Mouse (Mus musculus): ENCODE measurements around the gene Eif5a. TPM values are rescaled to one million over a fixed set of nuclear protein-coding genes. Genes with fewer than 3 reads are reported as not detected.

Gene Eif5a
- polyA plus RNA-seq, 1 experiment from 2014 or later, result 914 TPM

DNA sequence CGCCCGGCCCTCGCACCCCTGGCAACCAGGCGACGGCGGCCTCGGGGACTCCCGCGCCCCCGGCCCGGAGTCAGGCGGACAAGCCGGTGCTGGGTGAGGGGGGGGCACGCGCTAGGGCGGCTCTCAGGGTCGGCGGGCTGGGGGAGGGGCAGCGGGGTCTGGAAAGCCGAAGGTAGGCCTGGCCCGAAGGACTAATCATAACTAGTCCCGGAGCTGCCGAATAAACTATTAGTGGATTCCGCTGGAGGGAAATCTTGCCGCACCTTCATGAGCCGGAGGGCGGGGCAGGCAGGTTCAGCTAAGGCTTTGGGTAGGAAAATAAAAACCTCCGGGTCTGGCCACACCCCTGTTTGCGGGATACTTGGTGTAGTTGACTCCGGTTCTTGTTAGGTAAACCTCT lies 14.4 kb upstream of the Eif5a start:
- no peak for TF ChIP-seq EP300 (IDR thresholded peaks at IDR 0.05; ENCODE audit: low read depth)
- TF ChIP-seq CTCF (IDR thresholded peaks at IDR 0.05; ENCODE audit: low read depth), result no peak

DNA sequence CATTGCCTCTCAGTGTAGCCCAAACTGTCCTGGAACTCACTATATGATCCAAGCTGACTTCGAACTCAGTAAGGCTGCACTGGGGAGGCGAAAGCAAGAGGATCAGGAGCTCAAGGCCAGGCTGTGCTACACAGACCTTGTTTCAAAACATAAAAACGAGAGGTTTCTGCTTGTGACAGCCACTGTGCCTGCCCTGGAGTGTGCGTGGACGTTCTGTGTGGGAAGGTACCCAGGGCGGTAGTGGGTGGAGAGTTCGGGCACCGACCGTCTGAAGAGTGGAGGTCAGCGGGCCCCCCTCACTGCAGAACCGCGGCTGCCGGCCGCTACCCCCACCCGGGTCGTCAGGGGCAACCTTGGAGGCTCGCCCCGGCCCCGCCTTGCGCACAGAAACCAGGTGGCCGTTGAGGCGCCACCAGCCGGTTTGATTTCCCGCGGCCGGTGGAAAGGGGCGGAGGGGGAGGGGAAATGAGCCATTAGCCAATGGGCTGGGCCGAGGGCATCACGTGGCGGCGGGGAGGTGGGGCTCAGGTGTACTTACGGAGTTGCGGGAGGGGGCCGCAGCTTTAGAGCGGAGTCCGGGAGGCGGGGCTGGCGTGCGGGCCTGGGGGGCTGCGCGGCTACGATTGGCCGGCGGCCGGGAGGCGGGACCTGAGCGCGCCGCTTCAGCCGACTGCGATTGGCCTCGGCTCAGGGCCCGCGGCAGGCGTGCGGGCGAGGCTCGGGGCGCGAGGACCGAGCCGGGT lies 13.6 kb upstream of the Eif5a start, which contains the start of gene Ybx2:
TSS of gene Ybx2 (plus strand) at position 660 of the 743 bp plus-strand sequence.
- no peak within 1 kb of the TSS for H3K27ac ChIP-seq (ENCODE audit: low read depth)
- no peaks in the 10 kb centered on the region for H3K36me3 ChIP-seq (replicated peaks; ENCODE audit: insufficient read depth, low read length)
- ATAC-seq (peak; percentile 63), DNase-seq (peak; percentile 87)
- peak within 1 kb of the TSS; percentile 87 for H3K4me2 ChIP-seq (ENCODE audit: low read depth, low read length)
- H3K27me3 ChIP-seq (ENCODE audit: insufficient read depth, low read length), result peaks cover 52% of the 10 kb centered on the region
- WGBS (ENCODE audit: insufficient replicate concordance), result 2% methylated on average over 43 of the region's 62 CpGs
- H3K9me3 ChIP-seq (ENCODE audit: low read length), result no peaks in the 10 kb centered on the region
- 0 out of 2 replicates have a peak within 1 kb of the TSS, but pooled peaks have one; percentile 8 for H3K9ac ChIP-seq (replicated peaks)
- H3K4me3 ChIP-seq (ENCODE audit: low read depth, low read length), result peak within 1 kb of the TSS; percentile 50
- TF ChIP-seq CTCF (IDR thresholded peaks at IDR 0.05; ENCODE audit: low read depth) (0 out of 2 replicates have a peak, but pooled peaks have one; percentile 19), EP300 (IDR thresholded peaks at IDR 0.05; ENCODE audit: low read depth) (no peak)
- H3K4me1 ChIP-seq (ENCODE audit: insufficient read depth), result peaks cover 21% of the 10 kb centered on the region

More for the DNA sequence above, 14.4 kb upstream of the Eif5a start:
- DNase-seq, result no peak
- H3K27me3 ChIP-seq (ENCODE audit: insufficient read depth, low read length), result peaks cover 52% of the 10 kb centered on the region
- WGBS (ENCODE audit: insufficient replicate concordance), result 4% methylated on average over 30 of the region's 30 CpGs
- H3K9me3 ChIP-seq (ENCODE audit: low read length), result no peaks in the 10 kb centered on the region
- H3K36me3 ChIP-seq (replicated peaks; ENCODE audit: insufficient read depth, low read length), result no peaks in the 10 kb centered on the region
- H3K27ac ChIP-seq (ENCODE audit: low read depth), result no peak overlapping the region
- H3K4me2 ChIP-seq (ENCODE audit: low read depth, low read length), result peak overlapping the region; percentile 87
- H3K4me3 ChIP-seq (ENCODE audit: low read depth, low read length), result peak overlapping the region; percentile 50
- peaks cover 21% of the 10 kb centered on the region for H3K4me1 ChIP-seq (ENCODE audit: insufficient read depth)
- H3K9ac ChIP-seq (replicated peaks), result no peak overlapping the region
- no peak for ATAC-seq

GRCm38 (mm10) chr11:69934681-69935080 lies 12.9 kb upstream of the Eif5a start:
- Histone ChIP-seq H3K9me3 (ENCODE audit: low read length) (no peaks in the 10 kb centered on the region), H3K4me1 (ENCODE audit: insufficient read depth) (peaks cover 21% of the 10 kb centered on the region), H3K4me3 (ENCODE audit: low read depth, low read length) (peak overlapping the region; percentile 50; the same call in 1 of the 2 replicates), H3K36me3 (replicated peaks; ENCODE audit: insufficient read depth, low read length) (no peaks in the 10 kb centered on the region), H3K27ac (ENCODE audit: low read depth) (no peak overlapping the region), H3K9ac (replicated peaks) (no peak overlapping the region; the same call in 1 of the 2 replicates), H3K4me2 (ENCODE audit: low read depth, low read length) (peak overlapping the region; percentile 62), H3K27me3 (ENCODE audit: insufficient read depth, low read length) (peaks cover 52% of the 10 kb centered on the region)
- WGBS (ENCODE audit: insufficient replicate concordance), result 16% methylated on average over 6 of the region's 6 CpGs
- no peak for ATAC-seq
- no peak for DNase-seq
- no peak for TF ChIP-seq CTCF (IDR thresholded peaks at IDR 0.05; ENCODE audit: low read depth)
- TF ChIP-seq EP300 (IDR thresholded peaks at IDR 0.05; ENCODE audit: low read depth), result no peak

DNA sequence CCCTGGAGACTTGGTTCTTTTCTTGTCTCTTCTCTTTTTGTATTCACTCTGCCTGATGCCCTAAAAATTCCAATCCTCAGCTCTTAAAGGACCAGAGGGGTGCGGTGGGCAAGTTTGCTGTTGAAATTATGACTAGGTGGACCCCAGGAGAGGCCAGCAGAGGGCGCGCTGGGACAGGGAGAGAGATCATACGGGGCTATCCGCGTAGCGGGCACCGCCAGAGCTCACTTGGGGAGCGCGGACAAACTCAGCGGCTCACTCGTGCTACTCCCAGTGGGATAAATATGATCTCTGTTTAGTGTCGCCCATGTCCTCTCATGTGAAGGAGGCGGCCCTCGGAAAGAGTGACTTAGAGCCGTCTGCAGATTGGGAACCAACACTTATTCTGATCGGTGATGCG lies 12.4 kb upstream of the Eif5a start:
- H3K4me2 ChIP-seq (ENCODE audit: low read depth, low read length), result peak overlapping the region; percentile 62
- H3K36me3 ChIP-seq (replicated peaks; ENCODE audit: insufficient read depth, low read length), result no peaks in the 10 kb centered on the region
- peaks cover 50% of the 10 kb centered on the region for H3K27me3 ChIP-seq (ENCODE audit: insufficient read depth, low read length)
- H3K27ac ChIP-seq (ENCODE audit: low read depth), result no peak overlapping the region
- DNase-seq, result peak; percentile 96
- H3K4me1 ChIP-seq (ENCODE audit: insufficient read depth), result peaks cover 21% of the 10 kb centered on the region
- H3K4me3 ChIP-seq (ENCODE audit: low read depth, low read length), result peak overlapping the region; percentile 19; the same call in 1 of the 2 replicates
- peak; percentile 71 for ATAC-seq
- H3K9ac ChIP-seq (replicated peaks), result no peak overlapping the region; the same call in 1 of the 2 replicates
- WGBS (ENCODE audit: insufficient replicate concordance), result 2% methylated on average over 18 of the region's 18 CpGs
- H3K9me3 ChIP-seq (ENCODE audit: low read length), result no peaks in the 10 kb centered on the region
- TF ChIP-seq CTCF (IDR thresholded peaks at IDR 0.05; ENCODE audit: low read depth), result peak; percentile 97
- no peak for TF ChIP-seq EP300 (IDR thresholded peaks at IDR 0.05; ENCODE audit: low read depth)

DNA sequence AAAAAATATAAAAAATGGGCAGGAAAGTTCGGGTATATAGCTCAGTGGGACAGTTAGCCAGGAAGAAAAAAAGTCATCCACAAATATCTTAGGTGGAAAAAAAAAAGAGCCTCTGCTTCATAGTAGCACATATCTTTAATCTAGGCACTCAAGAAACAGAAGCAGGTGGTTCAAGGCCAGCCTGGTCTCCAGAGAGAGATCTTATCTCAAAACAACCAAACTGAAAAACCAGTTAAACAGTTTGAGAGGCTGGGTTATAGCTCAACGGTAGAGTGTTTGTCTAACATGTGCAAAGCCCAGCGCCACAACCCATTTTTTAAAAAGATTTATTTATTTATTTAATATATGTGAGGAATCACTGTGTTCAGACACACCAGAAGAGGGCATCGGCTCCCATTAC lies 11.3 kb upstream of the Eif5a start:
- no peak for ATAC-seq
- 60% methylated on average over 4 of the region's 4 CpGs for WGBS (ENCODE audit: insufficient replicate concordance)

DNA sequence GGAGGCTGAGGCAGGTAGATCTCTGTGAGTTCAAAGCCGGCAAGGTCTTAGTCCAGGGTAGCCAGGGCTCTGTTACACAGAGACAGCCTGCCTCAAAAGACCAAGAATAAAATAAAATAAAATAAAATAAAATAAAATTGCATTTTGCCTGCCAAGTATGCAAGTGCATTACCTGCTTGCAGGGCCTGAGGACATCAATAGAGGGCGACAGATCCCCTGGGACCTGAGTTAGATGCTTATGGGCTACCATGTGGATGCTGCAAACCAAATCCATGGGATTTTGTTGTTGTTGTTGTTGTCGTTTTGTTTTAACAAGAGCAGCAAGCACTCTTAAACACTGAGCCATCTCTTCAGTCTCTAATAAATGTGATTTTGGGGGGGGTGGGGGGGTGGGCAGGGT lies 10.5 kb upstream of the Eif5a start:
- H3K9ac ChIP-seq (replicated peaks), result no peak overlapping the region
- H3K9me3 ChIP-seq (ENCODE audit: low read length), result no peaks in the 10 kb centered on the region
- 37% methylated on average over 3 of the region's 3 CpGs for WGBS (ENCODE audit: insufficient replicate concordance)
- DNase-seq (peak; percentile 17), ATAC-seq (no peak)
- H3K4me2 ChIP-seq (ENCODE audit: low read depth, low read length), result no peak overlapping the region
- H3K4me3 ChIP-seq (ENCODE audit: low read depth, low read length), result no peak overlapping the region
- peaks cover 31% of the 10 kb centered on the region for H3K27me3 ChIP-seq (ENCODE audit: insufficient read depth, low read length)
- peak overlapping the region; percentile 68; the same call in 1 of the 2 replicates for H3K27ac ChIP-seq (ENCODE audit: low read depth)
- H3K4me1 ChIP-seq (ENCODE audit: insufficient read depth), result peaks cover 21% of the 10 kb centered on the region
- TF ChIP-seq EP300 (IDR thresholded peaks at IDR 0.05; ENCODE audit: low read depth), result no peak
- TF ChIP-seq CTCF (IDR thresholded peaks at IDR 0.05; ENCODE audit: low read depth), result peak; percentile 51
- H3K36me3 ChIP-seq (replicated peaks; ENCODE audit: insufficient read depth, low read length), result no peaks in the 10 kb centered on the region

More for the DNA sequence above, 11.3 kb upstream of the Eif5a start:
- DNase-seq, result no peak
- H3K4me1 ChIP-seq (ENCODE audit: insufficient read depth), result peaks cover 21% of the 10 kb centered on the region
- no peaks in the 10 kb centered on the region for H3K36me3 ChIP-seq (replicated peaks; ENCODE audit: insufficient read depth, low read length)
- TF ChIP-seq EP300 (IDR thresholded peaks at IDR 0.05; ENCODE audit: low read depth), result no peak
- TF ChIP-seq CTCF (IDR thresholded peaks at IDR 0.05; ENCODE audit: low read depth), result no peak
- no peak overlapping the region for H3K4me3 ChIP-seq (ENCODE audit: low read depth, low read length)
- H3K27ac ChIP-seq (ENCODE audit: low read depth), result no peak overlapping the region
- H3K9me3 ChIP-seq (ENCODE audit: low read length), result no peaks in the 10 kb centered on the region
- no peak overlapping the region for H3K9ac ChIP-seq (replicated peaks)
- H3K4me2 ChIP-seq (ENCODE audit: low read depth, low read length), result no peak overlapping the region
- peaks cover 39% of the 10 kb centered on the region for H3K27me3 ChIP-seq (ENCODE audit: insufficient read depth, low read length)
